Comparison of ENCODE assay signal across 8 mouse cellular contexts in the genomic region with DNA sequence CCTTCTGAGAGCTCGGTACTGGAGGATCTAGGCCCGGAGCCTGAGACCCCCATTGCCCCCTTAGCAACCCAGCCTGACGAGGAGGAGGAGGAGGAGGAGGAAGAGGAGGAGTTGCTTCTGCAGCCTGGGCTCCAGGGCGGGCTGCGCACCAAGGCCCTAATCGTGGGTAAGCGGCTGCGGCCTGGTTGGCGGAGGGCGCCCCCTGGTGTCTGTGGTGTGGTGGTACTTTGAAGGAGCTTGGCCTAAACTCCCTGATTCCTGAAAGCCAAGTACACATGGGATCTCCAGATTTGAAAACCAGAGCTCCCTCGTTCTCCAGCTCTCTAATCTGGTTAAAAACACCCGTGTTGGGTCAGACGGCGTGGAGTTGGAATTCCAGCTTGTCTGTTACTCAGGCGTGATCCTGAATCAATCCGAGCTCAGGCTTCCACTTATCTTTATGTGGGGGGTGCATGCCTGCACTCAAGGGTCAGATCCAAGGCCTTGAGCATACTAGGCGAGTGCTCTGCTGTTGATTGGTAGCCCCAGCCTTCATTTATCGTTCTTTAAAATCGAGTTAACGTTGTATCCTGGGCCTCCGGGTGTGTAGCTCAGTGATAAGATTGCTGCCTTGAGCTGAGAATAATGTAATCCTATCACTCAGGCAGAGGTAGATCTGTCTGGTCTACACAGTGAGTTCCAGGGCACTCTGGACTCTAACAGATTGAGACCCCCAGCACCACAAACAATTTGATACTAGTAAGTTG. TPM values are rescaled to one million over a fixed set of nuclear protein-coding genes. Genes with fewer than 3 reads are reported as not detected.
A peak's percentile ranks its signal among the peaks of the same experiment; 100 is the strongest.
DNase-seq lines count a peak whose midpoint lies in the region; ATAC-seq and TF ChIP-seq lines count a peak whose summit lies in the region.

No protein-coding gene starts in this region.

- TF ChIP-seq CTCF in ES-Bruce4 (IDR thresholded peaks at IDR 0.05; ENCODE audit: low read depth, low read length) = peak; percentile 90

- H3K4me1 ChIP-seq in ES-Bruce4 (ENCODE audit: control insufficient read depth, insufficient read depth, low read length) = peaks cover 2% of the 10 kb centered on the region
- H3K4me1 ChIP-seq in forebrain, embryonic 16.5 days (replicated peaks; ENCODE audit: control insufficient read depth, insufficient read depth, low read length) = peaks cover 40% of the 10 kb centered on the region
- peaks cover 20% of the 10 kb centered on the region for H3K4me1 ChIP-seq in lung, embryonic 16.5 days (replicated peaks; ENCODE audit: control insufficient read depth, insufficient read depth, low read length)

- H3K27me3 ChIP-seq in ES-Bruce4 (ENCODE audit: control insufficient read depth, insufficient read depth, low read length, poor library complexity, severe bottlenecking) = no peaks in the 10 kb centered on the region
- H3K27me3 ChIP-seq in forebrain, embryonic 16.5 days (replicated peaks; ENCODE audit: control insufficient read depth, insufficient read depth, low read length) = no peaks in the 10 kb centered on the region
- H3K27me3 ChIP-seq in lung, embryonic 16.5 days (ENCODE audit: control insufficient read depth, insufficient read depth, low read depth, low read length) = no peaks in the 10 kb centered on the region

- 30% methylated on average over 21 of the region's 21 CpGs for WGBS in forebrain, embryonic 16.5 days
- 26% methylated on average over 21 of the region's 21 CpGs for WGBS in lung, embryonic 16.5 days

- DNase-seq in cerebellum, adult 11-12 months = peak; percentile 83
- peak; percentile 74 for DNase-seq in heart, postnatal 25 days (ENCODE audit: low spot score)
- peak; percentile 70 for DNase-seq in layer of hippocampus, adult 9-11 months
- DNase-seq in ovary, postnatal 14 days (ENCODE audit: low spot score) = peak; percentile 91
- peak; percentile 85 for DNase-seq in thymus, postnatal 0 days (ENCODE audit: low spot score)

- TF ChIP-seq POLR2A in ES-Bruce4 (IDR thresholded peaks at IDR 0.05; ENCODE audit: insufficient read depth, low read length) = no peak

- H3K4me2 ChIP-seq in forebrain, embryonic 16.5 days (ENCODE audit: low read length) = no peak overlapping the region
- no peak overlapping the region; the same call in 1 of the 2 replicates for H3K4me2 ChIP-seq in lung, embryonic 16.5 days (ENCODE audit: low read depth, low read length)

- intact Hi-C loops in heart, postnatal 25 days (cut with DNase I) = no loop called here

- H3K27ac ChIP-seq in ES-Bruce4 (ENCODE audit: insufficient read depth, low read length) = no peak overlapping the region
- H3K27ac ChIP-seq in forebrain, embryonic 16.5 days (ENCODE audit: low read length) = no peak overlapping the region
- H3K27ac ChIP-seq in lung, embryonic 16.5 days (ENCODE audit: low read length) = no peak overlapping the region

- 0 out of 2 replicates have a peak, but pooled peaks cover 3% of the 10 kb centered on the region for H3K36me3 ChIP-seq in ES-Bruce4 (ENCODE audit: control insufficient read depth, insufficient read depth, low read length, poor library complexity, severe bottlenecking)
- peaks cover 12% of the 10 kb centered on the region for H3K36me3 ChIP-seq in forebrain, embryonic 16.5 days (ENCODE audit: control insufficient read depth, insufficient read depth)
- peaks cover 20% of the 10 kb centered on the region for H3K36me3 ChIP-seq in lung, embryonic 16.5 days (ENCODE audit: control insufficient read depth, insufficient read depth, low read length)

- H3K4me3 ChIP-seq in ES-Bruce4 (ENCODE audit: low read depth, low read length) = no peak overlapping the region
- H3K4me3 ChIP-seq in forebrain, embryonic 16.5 days (replicated peaks; ENCODE audit: low read length) = no peak overlapping the region
- H3K4me3 ChIP-seq in lung, embryonic 16.5 days (ENCODE audit: low read length) = no peak overlapping the region

- ATAC-seq in forebrain, embryonic 16.5 days = peak; percentile 61
- ATAC-seq in lung, embryonic 16.5 days (ENCODE audit: low read depth) = peak; percentile 29; the same call in 1 of the 2 replicates

- H3K9me3 ChIP-seq in ES-Bruce4 (replicated peaks; ENCODE audit: control insufficient read depth, insufficient read depth, low read length, poor library complexity, severe bottlenecking) = no peaks in the 10 kb centered on the region
- no peaks in the 10 kb centered on the region for H3K9me3 ChIP-seq in forebrain, embryonic 16.5 days (ENCODE audit: control insufficient read depth, low read length)
- H3K9me3 ChIP-seq in lung, embryonic 16.5 days (ENCODE audit: control insufficient read depth, low read length) = 0 out of 2 replicates have a peak, but pooled peaks cover 2% of the 10 kb centered on the region

- TF ChIP-seq EP300 in ES-Bruce4 (IDR thresholded peaks at IDR 0.05; ENCODE audit: insufficient read depth, low read depth, low read length) = no peak

- H3K9ac ChIP-seq in ES-Bruce4 (ENCODE audit: low read depth, poor library complexity, severe bottlenecking) = peak overlapping the region; percentile 2; the same call in 1 of the 2 replicates
- H3K9ac ChIP-seq in forebrain, embryonic 16.5 days (replicated peaks; ENCODE audit: low read depth, low read length) = 0 out of 2 replicates have a peak overlapping the region, but pooled peaks have one; percentile 17
- peak overlapping the region; percentile 19; the same call in 1 of the 2 replicates for H3K9ac ChIP-seq in lung, embryonic 16.5 days (ENCODE audit: low read length)

RNA-seq across cellular contexts. Expression of a gene that starts 5.7 kb away (rescaled TPM):
- polyA plus RNA-seq in ES-Bruce4 (2011; ENCODE audit: insufficient read depth, insufficient read length, low read depth, missing spikeins) = 533 and 573 TPM in 2 replicates
- 40.4 and 42.2 TPM in 2 replicates for polyA plus RNA-seq in forebrain, embryonic 16.5 days (2015; fragmentation: Nextera tagmentation; extraction: Ambion mirVana)
- total RNA-seq in heart, postnatal 25 days (2021) = 10 to 100 TPM; 19.2 to 20.1 TPM
- polyA plus RNA-seq in lung, embryonic 16.5 days (2015; fragmentation: Nextera tagmentation; extraction: Ambion mirVana) = 40.2 and 42.4 TPM in 2 replicates
- 48.9 and 50.6 TPM in 2 replicates for polyA plus RNA-seq in thymus, postnatal 0 days (2015; fragmentation: Nextera tagmentation; extraction: Ambion mirVana)

RNA-seq across cellular contexts. Expression of a gene that starts 8.6 kb away (rescaled TPM):
- polyA plus RNA-seq in ES-Bruce4 (2011; ENCODE audit: insufficient read depth, insufficient read length, low read depth, missing spikeins) = 18.6 and 20.1 TPM in 2 replicates
- polyA plus RNA-seq in forebrain, embryonic 16.5 days (2015; fragmentation: Nextera tagmentation; extraction: Ambion mirVana) = 24.9 and 25.7 TPM in 2 replicates
- 10 to 100 TPM; 11.9 to 16.6 TPM for total RNA-seq in heart, postnatal 25 days (2021)
- 23.3 and 26.5 TPM in 2 replicates for polyA plus RNA-seq in lung, embryonic 16.5 days (2015; fragmentation: Nextera tagmentation; extraction: Ambion mirVana)
- polyA plus RNA-seq in thymus, postnatal 0 days (2015; fragmentation: Nextera tagmentation; extraction: Ambion mirVana) = 82.4 and 89.3 TPM in 2 replicates

RNA-seq across cellular contexts. Expression of a gene that starts 12.8 kb away (rescaled TPM):
- 32.9 and 35.3 TPM in 2 replicates for polyA plus RNA-seq in ES-Bruce4 (2011; ENCODE audit: insufficient read depth, insufficient read length, low read depth, missing spikeins)
- polyA plus RNA-seq in forebrain, embryonic 16.5 days (2015; fragmentation: Nextera tagmentation; extraction: Ambion mirVana) = 23.4 and 26.1 TPM in 2 replicates
- total RNA-seq in heart, postnatal 25 days (2021) = 1 to 10 TPM; 2.3 to 2.8 TPM
- polyA plus RNA-seq in lung, embryonic 16.5 days (2015; fragmentation: Nextera tagmentation; extraction: Ambion mirVana) = 65.6 and 67.9 TPM in 2 replicates
- polyA plus RNA-seq in thymus, postnatal 0 days (2015; fragmentation: Nextera tagmentation; extraction: Ambion mirVana) = 53.7 and 59.1 TPM in 2 replicates

RNA-seq across cellular contexts. Expression of a gene that starts 23.3 kb away (rescaled TPM):
- 58.1 and 58.9 TPM in 2 replicates for polyA plus RNA-seq in ES-Bruce4 (2011; ENCODE audit: insufficient read depth, insufficient read length, low read depth, missing spikeins)
- 34.5 and 49.5 TPM in 2 replicates for polyA plus RNA-seq in forebrain, embryonic 16.5 days (2015; fragmentation: Nextera tagmentation; extraction: Ambion mirVana)
- total RNA-seq in heart, postnatal 25 days (2021) = 100 to 1,000 TPM; 112 to 116 TPM
- 15.6 TPM in 2 replicates for polyA plus RNA-seq in lung, embryonic 16.5 days (2015; fragmentation: Nextera tagmentation; extraction: Ambion mirVana)
- polyA plus RNA-seq in thymus, postnatal 0 days (2015; fragmentation: Nextera tagmentation; extraction: Ambion mirVana) = 24.5 and 27.1 TPM in 2 replicates

RNA-seq across cellular contexts. Expression of a gene that starts 32.6 kb away (rescaled TPM):
- 131 and 147 TPM in 2 replicates for polyA plus RNA-seq in ES-Bruce4 (2011; ENCODE audit: insufficient read depth, insufficient read length, low read depth, missing spikeins)
- 10.6 and 13.2 TPM in 2 replicates for polyA plus RNA-seq in forebrain, embryonic 16.5 days (2015; fragmentation: Nextera tagmentation; extraction: Ambion mirVana)
- total RNA-seq in heart, postnatal 25 days (2021) = 10 to 100 TPM; 11.8 to 14.6 TPM
- 20.6 and 22.3 TPM in 2 replicates for polyA plus RNA-seq in lung, embryonic 16.5 days (2015; fragmentation: Nextera tagmentation; extraction: Ambion mirVana)
- polyA plus RNA-seq in thymus, postnatal 0 days (2015; fragmentation: Nextera tagmentation; extraction: Ambion mirVana) = 6.7 TPM in 2 replicates

Comparison
In these comparisons a context has a peak if more than half of its experiments do, and no peak if none do; other contexts are left out.
1. RNA of a gene that starts 5.7 kb away (polyA plus RNA-seq): 533 to 573 TPM in ES-Bruce4; 48.9 to 50.6 TPM in thymus, postnatal 0 days, 40.4 to 42.2 TPM in forebrain, embryonic 16.5 days and 40.2 to 42.4 TPM in lung, embryonic 16.5 days; every median in the first group is over 10 times any median in the second.
2. Peak in every context shown above with its lines, with median percentiles within 50 percentile points of each other: H3K9ac ChIP-seq and DNase-seq.